Mouse (Mus musculus) forebrain, embryonic 15.5 days (tissue): ENCODE data around the gene Ugt1a10. TPM values are rescaled to one million over a fixed set of nuclear protein-coding genes. Genes with fewer than 3 reads are reported as not detected.
"Not testable (repeated sequence)": the region's sequence is repeated elsewhere in the genome, so short reads cannot be mapped to it uniquely, and the experiment has no call there.

Source experiments
- ATAC-seq: fragments of 200-750 bp; cut with Nextera tagmentation; replicated peaks from 2 replicates; pipeline ENCODE4 v1.8.0; 2017; ENCODE audit warnings: mild to moderate bottlenecking, moderate TSS enrichment, moderate library complexity
- H3K27ac ChIP-seq: fragments of 300-500 bp; sonication (generic); replicated peaks from 2 replicates; pipeline ENCODE4 v1.5.1; 2015; ENCODE audit warnings: mild to moderate bottlenecking, inconsistent platforms
- H3K27me3 ChIP-seq: fragments of 300-500 bp; sonication (generic); 2 replicates; pipeline ENCODE4 v1.6.1; 2015; ENCODE audit warnings: inconsistent platforms
- H3K36me3 ChIP-seq: fragments of 300-500 bp; sonication (generic); 2 replicates; pipeline ENCODE4 v1.6.1; 2015; ENCODE audit warnings: mild to moderate bottlenecking, inconsistent platforms
- H3K4me1 ChIP-seq: fragments of 300-500 bp; sonication (generic); 2 replicates; pipeline ENCODE4 v1.6.1; 2015; ENCODE audit warnings: inconsistent platforms
- H3K4me2 ChIP-seq: fragments of 300-500 bp; sonication (generic); replicated peaks from 2 replicates; pipeline ENCODE4 v1.6.1; 2015; ENCODE audit warnings: mild to moderate bottlenecking, inconsistent platforms
- H3K4me3 ChIP-seq: fragments of 300-500 bp; sonication (generic); 2 replicates; pipeline ENCODE4 v1.5.1; 2015; ENCODE audit warnings: mild to moderate bottlenecking, inconsistent platforms
- H3K9ac ChIP-seq: fragments of 300-500 bp; sonication (generic); replicated peaks from 2 replicates; pipeline ENCODE4 v1.6.1; 2015; ENCODE audit warnings: mild to moderate bottlenecking, inconsistent platforms
- H3K9me3 ChIP-seq: fragments of 300-500 bp; sonication (generic); 2 replicates; pipeline ENCODE4 v1.6.1; 2016; ENCODE audit warnings: inconsistent platforms
- WGBS: fragments of 180-500 bp; shearing (Covaris S2); methylation state at CpG from one replicate; pipeline ENCODE4 v1.1.7; 2015; ENCODE audit warnings: mixed read lengths; 5-methylcytosine and 5-hydroxymethylcytosine counted together
- polyA plus RNA-seq: library from polyadenylated mRNA; unstranded; fragments of >200 nt; fragmentation: Nextera tagmentation; extraction: Ambion mirVana; gene quantifications from 2 replicates; pipeline ENCODE4 v1.2.1, GENCODE M21; 2015

Ugt1a10 gene
- polyA plus RNA-seq, 1 experiment from 2014 or later: not detected

GRCm38 (mm10) chr1:88099691-88100090 is 44.5 kb downstream of the Ugt1a10 start:
- not testable (repeated sequence) for H3K4me3 ChIP-seq, H3K4me1 ChIP-seq, H3K27ac ChIP-seq, H3K9ac ChIP-seq, H3K9me3 ChIP-seq, H3K36me3 ChIP-seq, H3K4me2 ChIP-seq, ATAC-seq, H3K27me3 ChIP-seq
- 84% methylated on average over 2 of the region's 2 CpGs for WGBS

- H3K27ac ChIP-seq, ATAC-seq, H3K4me1 ChIP-seq, H3K4me3 ChIP-seq, H3K9me3 ChIP-seq, H3K9ac ChIP-seq, H3K36me3 ChIP-seq, H3K4me2 ChIP-seq, H3K27me3 ChIP-seq: not testable (repeated sequence)
- 77% methylated on average over 3 of the region's 3 CpGs for WGBS
These were observed 47.8 kb downstream of the Ugt1a10 start, which contains the start of gene Ugt1a6b for GRCm38 (mm10) chr1:88103019-88103418. TSS of gene Ugt1a6b (plus strand) at chr1:88103252.

GRCm38 (mm10) chr1:88103697-88104468 is 48.7 kb downstream of the Ugt1a10 start:
- H3K9me3 ChIP-seq, H3K27me3 ChIP-seq, H3K27ac ChIP-seq, H3K36me3 ChIP-seq, ATAC-seq, H3K4me3 ChIP-seq, H3K4me1 ChIP-seq, H3K9ac ChIP-seq, H3K4me2 ChIP-seq: not testable (repeated sequence)
- 85% methylated on average over 5 of the region's 5 CpGs for WGBS

- Histone ChIP-seq H3K9ac (no peak overlapping the region), H3K4me2 (no peak overlapping the region), H3K9me3 (no peaks in the 10 kb centered on the region), H3K4me1 (no peaks in the 10 kb centered on the region), H3K4me3 (no peak overlapping the region), H3K27me3 (no peaks in the 10 kb centered on the region), H3K27ac (no peak overlapping the region), H3K36me3 (no peaks in the 10 kb centered on the region)
- ATAC-seq: no peak
- 93% methylated on average over 1 of the region's 1 CpGs for WGBS
These were observed 49.7 kb downstream of the Ugt1a10 start for GRCm38 (mm10) chr1:88104667-88105430.

- H3K36me3 ChIP-seq: no peaks in the 10 kb centered on the region
- no peak overlapping the region for H3K4me3 ChIP-seq
- no peaks in the 10 kb centered on the region for H3K4me1 ChIP-seq
These were observed 50.5 kb downstream of the Ugt1a10 start for GRCm38 (mm10) chr1:88105656-88106055.

GRCm38 (mm10) chr1:88109027-88109557 is 53.9 kb downstream of the Ugt1a10 start:
- WGBS: 84% methylated on average over 2 of the region's 2 CpGs
- H3K4me2 ChIP-seq, H3K36me3 ChIP-seq, H3K27me3 ChIP-seq, ATAC-seq, H3K4me3 ChIP-seq, H3K4me1 ChIP-seq, H3K9me3 ChIP-seq, H3K27ac ChIP-seq, H3K9ac ChIP-seq: not testable (repeated sequence)

More at GRCm38 (mm10) chr1:88105656-88106055, 50.5 kb downstream of the Ugt1a10 start:
- ATAC-seq: no peak
- Histone ChIP-seq H3K4me2 (no peak overlapping the region), H3K27me3 (no peaks in the 10 kb centered on the region), H3K9me3 (no peaks in the 10 kb centered on the region), H3K27ac (no peak overlapping the region), H3K9ac (no peak overlapping the region)
- 62% methylated on average over 2 of the region's 2 CpGs for WGBS

GRCm38 (mm10) chr1:88109604-88110003 is 54.4 kb downstream of the Ugt1a10 start:
- not testable (repeated sequence) for H3K4me3 ChIP-seq, H3K9ac ChIP-seq, H3K4me1 ChIP-seq, ATAC-seq, H3K27me3 ChIP-seq, H3K9me3 ChIP-seq, H3K4me2 ChIP-seq, H3K27ac ChIP-seq, H3K36me3 ChIP-seq
- 81% methylated on average over 2 of the region's 2 CpGs for WGBS

- H3K27ac ChIP-seq, H3K36me3 ChIP-seq, H3K4me1 ChIP-seq, H3K9me3 ChIP-seq, ATAC-seq, H3K9ac ChIP-seq, H3K27me3 ChIP-seq, H3K4me2 ChIP-seq, H3K4me3 ChIP-seq: not testable (repeated sequence)
- WGBS: 96% methylated on average over 6 of the region's 6 CpGs
These were observed 57.6 kb downstream of the Ugt1a10 start for GRCm38 (mm10) chr1:88112769-88113168.

GRCm38 (mm10) chr1:88120550-88120949 is 65.4 kb downstream of the Ugt1a10 start:
- H3K27ac ChIP-seq, H3K36me3 ChIP-seq, H3K9me3 ChIP-seq, ATAC-seq, H3K4me1 ChIP-seq, H3K9ac ChIP-seq, H3K4me2 ChIP-seq, H3K4me3 ChIP-seq, H3K27me3 ChIP-seq: not testable (repeated sequence)
- 37% methylated on average over 4 of the region's 4 CpGs for WGBS

GRCm38 (mm10) chr1:88121521-88121920 is 66.3 kb downstream of the Ugt1a10 start:
- no CpG with 5 or more reads among the region's 1 CpGs for WGBS
- not testable (repeated sequence) for H3K27ac ChIP-seq, H3K4me3 ChIP-seq, H3K9ac ChIP-seq, H3K4me2 ChIP-seq, H3K9me3 ChIP-seq, H3K36me3 ChIP-seq, H3K4me1 ChIP-seq, ATAC-seq, H3K27me3 ChIP-seq

GRCm38 (mm10) chr1:88125827-88126360 is 70.7 kb downstream of the Ugt1a10 start:
- not testable (repeated sequence) for H3K4me1 ChIP-seq, H3K36me3 ChIP-seq, H3K27ac ChIP-seq, ATAC-seq, H3K9me3 ChIP-seq, H3K4me3 ChIP-seq, H3K27me3 ChIP-seq, H3K4me2 ChIP-seq, H3K9ac ChIP-seq
- WGBS: 75% methylated on average over 4 of the region's 4 CpGs

GRCm38 (mm10) chr1:88129091-88129490 is 73.9 kb downstream of the Ugt1a10 start:
- H3K4me2 ChIP-seq, ATAC-seq, H3K9ac ChIP-seq, H3K4me1 ChIP-seq, H3K27ac ChIP-seq, H3K27me3 ChIP-seq, H3K36me3 ChIP-seq, H3K9me3 ChIP-seq, H3K4me3 ChIP-seq: not testable (repeated sequence)
- 85% methylated on average over 2 of the region's 2 CpGs for WGBS
